Mouse (Mus musculus): ENCODE results near the gene AC140267.1.

The AC140267.1 gene

GRCm38 (mm10) chr15:80266281-80266680, 30.6 kb downstream of the AC140267.1 start:
- peak; percentile 94 for DNase-seq

GRCm38 (mm10) chr15:80271858-80272396, 36.3 kb downstream of the AC140267.1 start:
- no peak for DNase-seq

GRCm38 (mm10) chr15:80277107-80277506, 41.5 kb downstream of the AC140267.1 start:
- DNase-seq, result no peak

GRCm38 (mm10) chr15:80277625-80278024, 42.0 kb downstream of the AC140267.1 start:
- peak; percentile 71 for DNase-seq

- DNase-seq, result no peak
These were observed 42.6 kb downstream of the AC140267.1 start for GRCm38 (mm10) chr15:80278121-80278759.

GRCm38 (mm10) chr15:80279053-80279452, 43.4 kb downstream of the AC140267.1 start:
- no peak for DNase-seq

GRCm38 (mm10) chr15:80280646-80281045, 45.0 kb downstream of the AC140267.1 start:
- DNase-seq, result peak; percentile 51

Data from lung, postnatal 36 days (tissue).